Mouse (Mus musculus) hematopoietic stem cell, adult 5-6 weeks (primary cell): ENCODE measurements around the gene Pnrc2. TPM values are rescaled to one million over a fixed set of nuclear protein-coding genes. Genes with fewer than 3 reads are reported as not detected.

Experiments used
- ATAC-seq, 2 experiments: fragments of 125-278 bp in 1 of 2; replicated peaks in 1 of 2; 2 replicates each; pipeline ENCODE4 v1.8.0; 2016 to 2017; ENCODE audit warnings: inconsistent platforms in 2 of 2, mild to moderate bottlenecking in 2 of 2, moderate number of reproducible peaks in 2 of 2, low read depth in 1 of 2, moderate TSS enrichment in 1 of 2; ENCODE audit not compliant: low FRiP score in 2 of 2, poor library complexity in 2 of 2, severe bottlenecking in 2 of 2, insufficient read depth in 1 of 2, low TSS enrichment in 1 of 2
- total RNA-seq: library from RNA; stranded (forward); fragments of 172-1452, 232-1000 nt; gene quantifications from 2 replicates; pipeline ENCODE4 v1.2.3, GENCODE M21; 2017

The Pnrc2 gene
- total RNA-seq, 1 experiment from 2014 or later = 210 TPM

GRCm38 (mm10) chr4:135850411-135851095 is 23.1 kb downstream of the Pnrc2 start:
- ATAC-seq = no peak; a peak in 1 of 4 replicates

GRCm38 (mm10) chr4:135847581-135847980 is 26.1 kb downstream of the Pnrc2 start:
- no peak for ATAC-seq

GRCm38 (mm10) chr4:135844400-135844799 is 29.2 kb downstream of the Pnrc2 start:
- no peak for ATAC-seq

GRCm38 (mm10) chr4:135839293-135840011 is 34.2 kb downstream of the Pnrc2 start:
- no peak for ATAC-seq

GRCm38 (mm10) chr4:135838925-135839292 is 34.7 kb downstream of the Pnrc2 start:
- ATAC-seq = no peak

- no peak for ATAC-seq
Observed at GRCm38 (mm10) chr4:135834124-135834717, 39.4 kb downstream of the Pnrc2 start.

GRCm38 (mm10) chr4:135833301-135834123 is 40.1 kb downstream of the Pnrc2 start:
- ATAC-seq = no peak

- ATAC-seq = no peak
Observed at GRCm38 (mm10) chr4:135832070-135832469, 41.6 kb downstream of the Pnrc2 start.

GRCm38 (mm10) chr4:135828491-135828890 is 45.2 kb downstream of the Pnrc2 start:
- no peak for ATAC-seq

GRCm38 (mm10) chr4:135824254-135824653 is 49.4 kb downstream of the Pnrc2 start:
- ATAC-seq = no peak

GRCm38 (mm10) chr4:135823298-135823697 is 50.4 kb downstream of the Pnrc2 start:
- ATAC-seq = no peak

GRCm38 (mm10) chr4:135821772-135822171 is 51.9 kb downstream of the Pnrc2 start:
- ATAC-seq = no peak

Other genes starting within 250 kb of the Pnrc2 start
- gene Ifnlr1, start 187.6 kb downstream of the Pnrc2 start, total RNA-seq = 0.30 and 1.1 TPM in 2 replicates
- gene Il22ra1, start 145.7 kb downstream of the Pnrc2 start, total RNA-seq = not detected in 2 replicates
- gene Myom3, start 114.1 kb downstream of the Pnrc2 start, total RNA-seq = not detected in 2 replicates
- gene Srsf10, start 18.1 kb downstream of the Pnrc2 start, total RNA-seq = 246 and 267 TPM in 2 replicates
- 3.1 and 3.8 TPM in 2 replicates for gene Cnr2, start 21.5 kb upstream of the Pnrc2 start, total RNA-seq
- gene Fuca1, start 46.9 kb upstream of the Pnrc2 start, total RNA-seq = 99.5 and 155 TPM in 2 replicates
- 32.2 and 35.7 TPM in 2 replicates for gene Hmgcl, start 72.6 kb upstream of the Pnrc2 start, total RNA-seq
- 2.3 and 4.4 TPM in 2 replicates for gene Gale, start 89.9 kb upstream of the Pnrc2 start, total RNA-seq
- gene Lypla2, start 98.8 kb upstream of the Pnrc2 start, total RNA-seq = 10.8 and 19.3 TPM in 2 replicates
- gene Pithd1, start 113.4 kb upstream of the Pnrc2 start, total RNA-seq = 24.1 and 63.2 TPM in 2 replicates
- 43.3 and 49.1 TPM in 2 replicates for gene Eloa, start 147.9 kb upstream of the Pnrc2 start, total RNA-seq
- gene Rpl11, start 179.6 kb upstream of the Pnrc2 start, total RNA-seq = 829 and 1,291 TPM in 2 replicates